Comparison of ENCODE assay signal across 19 mouse cellular contexts in the genomic region with DNA sequence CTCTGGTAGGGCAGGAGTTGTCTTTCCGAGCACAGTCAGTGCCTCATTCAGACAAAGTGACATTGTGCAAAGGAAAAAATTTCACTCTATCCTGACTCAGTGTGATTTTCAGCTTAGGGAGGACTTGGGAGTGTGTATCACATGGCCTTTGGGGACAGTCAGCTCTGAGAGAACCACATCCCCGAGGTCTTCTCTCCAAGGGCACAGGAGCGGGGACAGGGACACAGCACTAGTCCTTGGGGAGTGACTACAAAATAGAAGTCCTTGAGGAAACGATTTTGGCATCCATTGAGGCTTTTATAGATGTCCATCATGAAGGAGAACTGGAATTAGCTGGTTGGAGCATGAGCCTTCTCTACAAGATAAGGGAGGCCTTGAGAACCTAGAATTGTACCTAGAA.
"Had no signal": no experiment of that assay in that cellular context is flagged by ENCODE, and none has a peak within 500 bp of the region (broad histone marks: within the 10 kb centered on the region; RNA-seq: fewer than 3 reads in every experiment).

No protein-coding gene starts in this region.

- H3K9ac ChIP-seq: lung, embryonic 15.5 days; midbrain, embryonic 13.5 days; midbrain, embryonic 15.5 days; neural tube, embryonic 12.5 days had no signal

- H3K4me2 ChIP-seq: lung, embryonic 15.5 days; midbrain, embryonic 11.5 days; midbrain, embryonic 13.5 days; midbrain, embryonic 15.5 days; neural tube, embryonic 12.5 days had no signal

- H3K27me3 ChIP-seq: lung, embryonic 15.5 days; megakaryocyte, embryonic 14.5 days; midbrain, embryonic 13.5 days; midbrain, embryonic 15.5 days; neural tube, embryonic 12.5 days had no signal

- H3K4me3 ChIP-seq: lung, embryonic 15.5 days; megakaryocyte, embryonic 14.5 days; midbrain, embryonic 13.5 days; midbrain, embryonic 15.5 days; neural tube, embryonic 12.5 days had no signal

- H3K36me3 ChIP-seq: lung, embryonic 15.5 days; midbrain, embryonic 13.5 days; midbrain, embryonic 15.5 days; neural tube, embryonic 12.5 days had no signal

- ATAC-seq: lung, postnatal 0 days; midbrain, embryonic 13.5 days; midbrain, embryonic 15.5 days had no signal

- DNase-seq: lung, adult 2 months; lung, postnatal 14 days; lung, postnatal 36 days; retina, postnatal 1 day; right cerebral cortex, adult 18-20 months; right cerebral cortex, postnatal 25 days; right cerebral cortex, postnatal 4 days; spleen, adult 18-20 months; thymus, adult 18-20 months; thymus, postnatal 14 days; thymus, postnatal 36 days had no signal

- H3K27ac ChIP-seq: lung, embryonic 15.5 days; macrophage; midbrain, embryonic 13.5 days; midbrain, embryonic 15.5 days; neural tube, embryonic 12.5 days had no signal

- H3K4me1 ChIP-seq: lung, embryonic 15.5 days; megakaryocyte, embryonic 14.5 days; midbrain, embryonic 13.5 days; midbrain, embryonic 15.5 days; neural tube, embryonic 12.5 days had no signal

- H3K9me3 ChIP-seq: lung, embryonic 15.5 days; midbrain, embryonic 13.5 days; midbrain, embryonic 15.5 days; neural tube, embryonic 12.5 days had no signal
